Mouse (Mus musculus) heart, embryonic 10.5 days (tissue): Measurements from ENCODE around the gene Bicral. TPM values are rescaled to one million over a fixed set of nuclear protein-coding genes. Genes with fewer than 3 reads are reported as not detected.

Experiments used
- DNase-seq: peaks from one replicate; pipeline ENCODE4 v3.0.0-alpha.2; 2017; ENCODE audit warnings: low spot score
- H3K27ac ChIP-seq: fragments of 300-500 bp; sonication (generic); 2 replicates; pipeline ENCODE4 v1.5.1; 2016; ENCODE audit warnings: mild to moderate bottlenecking
- H3K27me3 ChIP-seq: fragments of 300-500 bp; sonication (generic); 2 replicates; pipeline ENCODE4 v1.6.1; 2016; ENCODE audit warnings: mild to moderate bottlenecking; ENCODE audit not compliant: poor library complexity, insufficient read depth, severe bottlenecking
- H3K36me3 ChIP-seq: fragments of 300-500 bp; sonication (generic); 2 replicates; pipeline ENCODE4 v1.6.1; 2016; ENCODE audit warnings: mild to moderate bottlenecking, moderate library complexity
- H3K4me1 ChIP-seq: fragments of 300-500 bp; sonication (generic); 2 replicates; pipeline ENCODE4 v1.6.1; 2016; ENCODE audit warnings: mild to moderate bottlenecking
- H3K4me3 ChIP-seq: fragments of 300-500 bp; sonication (generic); 2 replicates; pipeline ENCODE4 v1.5.1; 2016; ENCODE audit warnings: mild to moderate bottlenecking, moderate library complexity
- H3K9me3 ChIP-seq: fragments of 300-500 bp; sonication (generic); 2 replicates; pipeline ENCODE4 v1.6.1; 2016; ENCODE audit warnings: mild to moderate bottlenecking, moderate library complexity
- WGBS: fragments of 180-500 bp; shearing (Covaris S2); methylation state at CpG from one replicate; pipeline ENCODE4 v1.1.7; 2016; 5-methylcytosine and 5-hydroxymethylcytosine counted together
- polyA plus RNA-seq: library from polyadenylated mRNA; unstranded; fragments of >200 nt; fragmentation: Nextera tagmentation; extraction: Ambion mirVana; gene quantifications from 2 replicates; pipeline ENCODE4 v1.2.1, GENCODE M21; 2016

The Bicral gene
- polyA plus RNA-seq, 1 experiment from 2014 or later = 3.3 TPM

- Histone ChIP-seq H3K27ac (no peak overlapping the region), H3K4me1 (peaks cover 12% of the 10 kb centered on the region), H3K4me3 (no peak overlapping the region), H3K9me3 (no peaks in the 10 kb centered on the region), H3K27me3 (no peaks in the 10 kb centered on the region), H3K36me3 (no peaks in the 10 kb centered on the region)
- no peak for DNase-seq
- 79% methylated on average over 12 of the region's 12 CpGs for WGBS
These were observed 8.6 kb upstream of the Bicral start for GRCm38 (mm10) chr17:46866836-46867235.

GRCm38 (mm10) chr17:46864566-46865195, 6.4 kb upstream of the Bicral start:
- peaks cover 12% of the 10 kb centered on the region for H3K4me1 ChIP-seq
- H3K27me3 ChIP-seq = no peaks in the 10 kb centered on the region
- no peak for DNase-seq
- no peak overlapping the region for H3K4me3 ChIP-seq
- WGBS = 51% methylated on average over 7 of the region's 7 CpGs
- no peaks in the 10 kb centered on the region for H3K9me3 ChIP-seq
- no peaks in the 10 kb centered on the region for H3K36me3 ChIP-seq
- no peak overlapping the region for H3K27ac ChIP-seq

- DNase-seq = no peak
- no peak overlapping the region for H3K27ac ChIP-seq
- H3K4me1 ChIP-seq = peaks cover 20% of the 10 kb centered on the region
- H3K4me3 ChIP-seq = no peak overlapping the region
- H3K9me3 ChIP-seq = no peaks in the 10 kb centered on the region
- no peaks in the 10 kb centered on the region for H3K27me3 ChIP-seq
- H3K36me3 ChIP-seq = no peaks in the 10 kb centered on the region
- 93% methylated on average over 4 of the region's 4 CpGs for WGBS
These were observed 1.8 kb upstream of the Bicral start for GRCm38 (mm10) chr17:46860120-46860519.

- peak overlapping the region; percentile 94 for H3K4me3 ChIP-seq
- 18% methylated on average over 9 of the region's 9 CpGs for WGBS
- no peak for DNase-seq
- H3K27me3 ChIP-seq = no peaks in the 10 kb centered on the region
- H3K4me1 ChIP-seq = peaks cover 25% of the 10 kb centered on the region
- no peaks in the 10 kb centered on the region for H3K9me3 ChIP-seq
- peak overlapping the region; percentile 100 for H3K27ac ChIP-seq
- H3K36me3 ChIP-seq = no peaks in the 10 kb centered on the region
These were observed 615 bp upstream of the Bicral start for GRCm38 (mm10) chr17:46858749-46859444.

GRCm38 (mm10) chr17:46857361-46857902, 850 bp downstream of the Bicral start:
- Histone ChIP-seq H3K27ac (peak overlapping the region; percentile 100), H3K4me3 (peak overlapping the region; percentile 94), H3K4me1 (peaks cover 36% of the 10 kb centered on the region), H3K27me3 (no peaks in the 10 kb centered on the region), H3K36me3 (no peaks in the 10 kb centered on the region), H3K9me3 (no peaks in the 10 kb centered on the region)
- WGBS = under 1% methylated on average over 47 of the region's 52 CpGs
- peak; percentile 93 for DNase-seq

GRCm38 (mm10) chr17:46856471-46857360, 1.6 kb downstream of the Bicral start:
- WGBS = under 1% methylated on average over 75 of the region's 87 CpGs
- H3K9me3 ChIP-seq = no peaks in the 10 kb centered on the region
- H3K4me3 ChIP-seq = peak overlapping the region; percentile 94
- H3K27ac ChIP-seq = peak overlapping the region; percentile 100
- DNase-seq = peak; percentile 83
- no peaks in the 10 kb centered on the region for H3K27me3 ChIP-seq
- peaks cover 36% of the 10 kb centered on the region for H3K4me1 ChIP-seq
- H3K36me3 ChIP-seq = no peaks in the 10 kb centered on the region

GRCm38 (mm10) chr17:46856107-46856388, 2.2 kb downstream of the Bicral start:
- DNase-seq = no peak
- no peaks in the 10 kb centered on the region for H3K27me3 ChIP-seq
- H3K4me1 ChIP-seq = peaks cover 36% of the 10 kb centered on the region
- no peaks in the 10 kb centered on the region for H3K36me3 ChIP-seq
- H3K27ac ChIP-seq = peak overlapping the region; percentile 100
- 30% methylated on average over 4 of the region's 4 CpGs for WGBS
- no peaks in the 10 kb centered on the region for H3K9me3 ChIP-seq
- peak overlapping the region; percentile 94 for H3K4me3 ChIP-seq

- Histone ChIP-seq H3K36me3 (no peaks in the 10 kb centered on the region; the same call in 1 of the 2 replicates), H3K4me1 (peaks cover 36% of the 10 kb centered on the region), H3K9me3 (no peaks in the 10 kb centered on the region), H3K4me3 (peak overlapping the region; percentile 94), H3K27me3 (no peaks in the 10 kb centered on the region), H3K27ac (peak overlapping the region; percentile 100)
- 64% methylated on average over 15 of the region's 15 CpGs for WGBS
- DNase-seq = no peak
These were observed 2.8 kb downstream of the Bicral start for GRCm38 (mm10) chr17:46855328-46856106.

- Histone ChIP-seq H3K27me3 (no peaks in the 10 kb centered on the region), H3K9me3 (no peaks in the 10 kb centered on the region), H3K4me3 (peak overlapping the region; percentile 94; the same call in 1 of the 2 replicates), H3K36me3 (no peaks in the 10 kb centered on the region; the same call in 1 of the 2 replicates), H3K27ac (peak overlapping the region; percentile 80), H3K4me1 (peaks cover 36% of the 10 kb centered on the region)
- 27% methylated on average over 8 of the region's 8 CpGs for WGBS
- DNase-seq = no peak
These were observed 3.6 kb downstream of the Bicral start for GRCm38 (mm10) chr17:46854640-46855110.

GRCm38 (mm10) chr17:46854096-46854495, 4.2 kb downstream of the Bicral start:
- peaks cover 37% of the 10 kb centered on the region for H3K4me1 ChIP-seq
- 0 out of 2 replicates have a peak overlapping the region, but pooled peaks have one; percentile 94 for H3K4me3 ChIP-seq
- no peaks in the 10 kb centered on the region; the same call in 1 of the 2 replicates for H3K36me3 ChIP-seq
- H3K27ac ChIP-seq = peak overlapping the region; percentile 80; the same call in 1 of the 2 replicates
- no peak for DNase-seq
- H3K9me3 ChIP-seq = no peaks in the 10 kb centered on the region
- H3K27me3 ChIP-seq = no peaks in the 10 kb centered on the region
- 76% methylated on average over 7 of the region's 7 CpGs for WGBS

- no peaks in the 10 kb centered on the region; the same call in 1 of the 2 replicates for H3K36me3 ChIP-seq
- no peaks in the 10 kb centered on the region for H3K9me3 ChIP-seq
- no peaks in the 10 kb centered on the region for H3K27me3 ChIP-seq
- H3K4me3 ChIP-seq = 0 out of 2 replicates have a peak overlapping the region, but pooled peaks have one; percentile 13
- H3K27ac ChIP-seq = peak overlapping the region; percentile 10; the same call in 1 of the 2 replicates
- DNase-seq = no peak
- peaks cover 36% of the 10 kb centered on the region for H3K4me1 ChIP-seq
- WGBS = 40% methylated on average over 6 of the region's 6 CpGs
These were observed 5.0 kb downstream of the Bicral start for GRCm38 (mm10) chr17:46853281-46853680.

- H3K4me3 ChIP-seq = 0 out of 2 replicates have a peak overlapping the region, but pooled peaks have one; percentile 13
- 32% methylated on average over 6 of the region's 6 CpGs for WGBS
- H3K27me3 ChIP-seq = no peaks in the 10 kb centered on the region
- H3K4me1 ChIP-seq = peaks cover 36% of the 10 kb centered on the region
- no peaks in the 10 kb centered on the region for H3K9me3 ChIP-seq
- no peak for DNase-seq
- H3K27ac ChIP-seq = no peak overlapping the region
- H3K36me3 ChIP-seq = no peaks in the 10 kb centered on the region; the same call in 1 of the 2 replicates
These were observed 5.6 kb downstream of the Bicral start for GRCm38 (mm10) chr17:46852725-46853124.
